Mouse (Mus musculus): Measurements from ENCODE around the gene Zbp1.

Zbp1 gene

GRCm38 (mm10) chr2:173216840-173217239 lies 1.9 kb downstream of the Zbp1 start:
- no peak for DNase-seq (ENCODE audit: low read depth, low spot score)

- no peak for DNase-seq (ENCODE audit: low read depth, low spot score)
These were observed 6.5 kb downstream of the Zbp1 start for GRCm38 (mm10) chr2:173212227-173212626.

- DNase-seq (ENCODE audit: low read depth, low spot score), result no peak
These were observed 9.5 kb downstream of the Zbp1 start for GRCm38 (mm10) chr2:173209091-173209815.

- no peak for DNase-seq (ENCODE audit: low read depth, low spot score)
These were observed 11.7 kb downstream of the Zbp1 start for GRCm38 (mm10) chr2:173207051-173207450.

GRCm38 (mm10) chr2:173205563-173206099 lies 13.1 kb downstream of the Zbp1 start:
- DNase-seq (ENCODE audit: low read depth, low spot score), result no peak

GRCm38 (mm10) chr2:173204671-173205070 lies 14.1 kb downstream of the Zbp1 start:
- no peak for DNase-seq (ENCODE audit: low read depth, low spot score)

GRCm38 (mm10) chr2:173203726-173204125 lies 15.0 kb downstream of the Zbp1 start:
- DNase-seq (ENCODE audit: low read depth, low spot score), result no peak

- DNase-seq (ENCODE audit: low read depth, low spot score), result no peak
These were observed 15.6 kb downstream of the Zbp1 start for GRCm38 (mm10) chr2:173202924-173203689.

GRCm38 (mm10) chr2:173194796-173195195 lies 23.9 kb downstream of the Zbp1 start:
- no peak for DNase-seq (ENCODE audit: low read depth, low spot score)

GRCm38 (mm10) chr2:173187182-173187855 lies 31.4 kb downstream of the Zbp1 start:
- DNase-seq (ENCODE audit: low read depth, low spot score), result no peak

- peak; percentile 53 for DNase-seq (ENCODE audit: low read depth, low spot score)
These were observed 32.4 kb downstream of the Zbp1 start for GRCm38 (mm10) chr2:173186047-173186943.

GRCm38 (mm10) chr2:173185282-173185681 lies 33.4 kb downstream of the Zbp1 start:
- DNase-seq (ENCODE audit: low read depth, low spot score), result no peak

GRCm38 (mm10) chr2:173184475-173185080 lies 34.1 kb downstream of the Zbp1 start:
- DNase-seq (ENCODE audit: low read depth, low spot score), result no peak

- no peak for DNase-seq (ENCODE audit: low read depth, low spot score)
These were observed 34.8 kb downstream of the Zbp1 start for GRCm38 (mm10) chr2:173183836-173184460.

GRCm38 (mm10) chr2:173183311-173183710 lies 35.4 kb downstream of the Zbp1 start:
- no peak for DNase-seq (ENCODE audit: low read depth, low spot score)

GRCm38 (mm10) chr2:173182796-173183195 lies 35.9 kb downstream of the Zbp1 start:
- no peak for DNase-seq (ENCODE audit: low read depth, low spot score)

GRCm38 (mm10) chr2:173181901-173182300 lies 36.8 kb downstream of the Zbp1 start:
- DNase-seq (ENCODE audit: low read depth, low spot score), result no peak

- no peak for DNase-seq (ENCODE audit: low read depth, low spot score)
These were observed 37.2 kb downstream of the Zbp1 start for GRCm38 (mm10) chr2:173181486-173181885.

GRCm38 (mm10) chr2:173180721-173181388 lies 37.9 kb downstream of the Zbp1 start:
- no peak for DNase-seq (ENCODE audit: low read depth, low spot score)

- no peak for DNase-seq (ENCODE audit: low read depth, low spot score)
These were observed 38.7 kb downstream of the Zbp1 start for GRCm38 (mm10) chr2:173180026-173180425.

Measured in retina, adult 2 months (tissue).